Mouse (Mus musculus) adrenal gland, postnatal 4 days (tissue): ENCODE results near the gene C4b. TPM values are rescaled to one million over a fixed set of nuclear protein-coding genes. Genes with fewer than 3 reads are reported as not detected.
"Not testable (repeated sequence)": the region's sequence is repeated elsewhere in the genome, so short reads cannot be mapped to it uniquely, and the experiment has no call there.

ENCODE experiments used
- DNase-seq, 2 experiments: peaks; one replicate each; pipeline ENCODE4 v3.0.0; 2021 to 2022; ENCODE audit warnings: low spot score in 2 of 2, mixed read lengths in 2 of 2
- microRNA-seq: library from miRNA; unstranded; fragments of <30 nt; microRNA quantifications from one replicate; pipeline ENCODE4 v1.2.0, GENCODE M21; 2021
- total RNA-seq, 2 experiments: library from RNA; stranded (reverse); gene quantifications; 2 replicates each; pipeline ENCODE4 v1.2.3; 2021

C4b gene
- total RNA-seq, 2 experiments from 2014 or later: 105 to 151 TPM

DNA sequence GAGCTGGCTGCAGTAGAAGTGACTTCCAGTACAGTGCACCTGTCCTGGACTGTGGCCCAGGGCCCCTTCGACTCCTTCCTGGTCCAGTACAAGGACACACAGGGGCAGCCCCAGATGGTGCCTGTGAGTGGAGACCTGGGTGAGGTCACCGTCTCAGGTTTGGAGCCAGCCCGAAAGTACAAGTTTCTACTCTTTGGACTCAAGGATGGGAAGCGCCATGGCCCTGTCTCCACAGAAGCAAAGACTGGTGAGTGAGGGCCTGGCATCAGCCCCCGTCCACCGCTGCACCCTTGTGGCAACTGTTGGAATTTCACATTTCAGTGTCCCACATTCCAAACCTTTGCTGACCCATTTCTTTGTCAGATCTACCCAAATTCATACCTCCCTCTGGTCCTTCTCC is 30.7 kb downstream of the C4b start:
- peak; percentile 52 to 61 for DNase-seq

DNA sequence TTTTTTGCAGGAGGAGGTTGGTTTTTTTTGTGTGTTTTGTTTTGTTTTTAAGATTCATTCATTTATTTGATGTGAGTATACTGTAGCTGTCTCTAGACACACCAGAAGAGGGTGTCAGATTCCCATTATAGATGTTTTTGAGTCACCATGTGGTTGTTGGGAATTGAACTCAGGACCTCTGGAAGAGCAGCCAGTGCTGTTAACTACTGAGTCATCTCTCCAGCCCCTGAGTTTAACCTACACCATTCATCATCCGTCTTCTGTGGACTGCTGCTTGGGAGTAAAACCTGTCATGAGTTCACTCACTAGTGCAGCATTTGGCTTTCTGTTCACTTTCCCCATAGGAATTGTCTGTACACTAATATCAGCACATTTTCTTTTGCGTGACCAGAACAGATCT is 37.2 kb downstream of the C4b start:
- DNase-seq: not testable (repeated sequence)

DNA sequence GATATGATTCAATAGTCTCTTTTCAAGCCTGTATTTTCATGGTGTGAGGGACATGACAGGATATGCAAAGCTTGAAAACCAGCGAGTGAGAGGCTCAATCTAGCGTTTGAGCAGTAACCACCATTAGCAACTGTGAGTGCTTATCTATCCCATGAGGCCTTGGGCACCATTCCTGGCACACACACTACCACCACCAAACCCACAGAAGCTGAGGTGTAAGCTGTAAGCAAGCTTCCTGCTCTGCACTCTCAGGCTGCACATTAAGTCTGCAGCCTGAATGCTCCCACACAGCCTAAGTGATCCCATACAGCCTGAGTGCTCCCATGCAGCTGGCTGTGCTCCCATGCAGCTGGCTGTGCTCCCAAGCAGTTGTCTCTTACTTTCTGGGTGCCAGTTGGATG is 43.0 kb downstream of the C4b start:
- no peak for DNase-seq

DNA sequence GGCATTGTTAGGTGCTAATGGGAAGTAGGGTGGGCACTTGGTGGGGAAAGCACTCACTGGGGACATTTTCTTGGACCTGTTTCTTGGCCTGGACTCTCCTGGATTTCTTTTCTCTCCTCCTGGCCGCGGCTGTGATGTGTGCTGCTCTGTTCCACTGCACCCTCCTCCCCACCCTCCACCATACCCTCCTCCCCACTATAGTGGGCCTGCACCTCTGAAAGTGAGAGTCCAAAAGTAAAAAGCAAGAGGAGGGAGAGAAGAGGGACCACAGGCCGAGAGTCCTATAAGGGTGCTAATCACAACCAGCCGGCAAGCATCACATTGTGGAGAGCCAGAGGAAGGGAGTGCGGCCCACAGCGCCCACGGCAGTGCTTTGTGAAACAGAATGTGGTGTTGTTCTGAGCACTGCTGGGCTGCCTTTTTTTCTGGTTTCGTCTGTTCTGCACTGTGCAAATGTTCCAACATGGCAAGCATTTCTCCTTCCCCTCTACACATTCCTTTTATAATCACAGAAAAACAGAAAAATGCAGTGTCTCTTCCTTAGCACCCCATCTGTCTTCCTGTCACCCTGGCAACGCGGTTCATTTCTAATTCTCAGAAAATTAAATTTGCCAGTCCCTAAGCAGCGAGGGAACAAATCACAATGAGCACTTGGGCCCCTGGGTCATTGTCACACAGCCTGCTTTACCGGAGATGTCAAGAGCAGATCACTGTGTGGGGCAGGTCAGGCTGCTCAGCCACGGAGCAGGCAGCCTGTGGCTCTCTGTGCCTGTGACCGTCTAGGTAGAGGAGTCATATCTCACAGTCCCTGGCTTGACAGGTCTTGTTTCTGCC is 43.9 kb downstream of the C4b start:
- DNase-seq: no peak

DNA sequence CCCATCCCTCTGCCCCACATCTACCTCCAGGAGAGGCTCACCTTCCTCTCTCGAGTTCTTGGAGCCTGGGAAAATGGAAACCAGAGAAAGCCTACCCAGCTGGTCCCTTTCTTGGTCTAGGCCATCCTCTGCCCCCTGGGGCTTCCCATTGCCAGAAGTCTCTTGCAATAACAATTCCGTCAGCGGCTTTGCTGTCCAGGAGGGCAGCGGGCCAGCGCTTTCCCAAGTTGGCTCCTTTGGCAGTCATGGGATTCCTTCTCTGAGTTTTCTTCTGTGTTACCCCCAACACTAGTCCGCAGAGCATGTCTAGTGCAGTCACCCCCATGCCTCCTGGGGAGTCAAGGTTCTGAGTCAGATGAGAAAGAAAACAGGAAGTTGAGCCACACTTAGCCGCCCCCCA is 50.8 kb downstream of the C4b start:
- DNase-seq: no peak

DNA sequence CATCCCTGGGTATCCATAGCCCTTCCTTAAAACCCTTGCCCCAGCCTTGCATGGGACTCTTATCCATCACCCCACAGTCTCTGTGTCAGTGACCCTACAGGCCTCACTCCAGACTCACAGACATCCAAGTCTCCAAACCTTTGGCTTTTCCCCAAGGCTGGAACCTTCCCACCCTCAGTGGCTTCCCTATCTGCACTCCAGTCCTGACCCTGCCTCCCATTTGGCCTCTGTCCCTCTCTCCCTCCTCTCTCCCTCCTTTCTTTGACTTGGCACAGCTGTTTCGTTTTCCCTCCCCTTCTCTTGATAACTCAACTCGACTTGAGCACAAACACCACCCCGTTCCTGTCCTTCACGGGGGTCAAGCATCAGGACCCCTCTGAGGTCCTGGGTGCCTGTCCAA is 53.2 kb downstream of the C4b start:
- no peak for DNase-seq

DNA sequence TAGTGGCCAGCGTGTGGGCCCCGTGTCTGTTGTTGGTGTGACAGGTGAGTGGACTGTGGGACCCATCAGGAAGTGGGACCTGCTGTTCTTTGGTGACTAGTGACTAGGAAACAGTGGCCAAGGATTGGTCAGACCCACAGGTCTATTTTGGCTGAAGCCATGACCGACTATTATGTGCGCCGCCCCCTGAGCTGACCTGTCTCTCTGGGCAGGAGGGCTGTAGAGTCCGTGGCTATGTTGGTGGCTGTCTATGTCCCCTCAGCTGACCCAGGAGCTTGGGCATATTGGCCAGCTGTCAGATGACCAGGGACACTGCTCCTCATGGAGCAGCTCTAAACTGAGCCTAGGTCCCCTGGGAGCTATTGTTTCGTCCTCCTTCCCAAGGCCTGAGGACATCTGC is 54.8 kb downstream of the C4b start:
- DNase-seq: no peak

DNA sequence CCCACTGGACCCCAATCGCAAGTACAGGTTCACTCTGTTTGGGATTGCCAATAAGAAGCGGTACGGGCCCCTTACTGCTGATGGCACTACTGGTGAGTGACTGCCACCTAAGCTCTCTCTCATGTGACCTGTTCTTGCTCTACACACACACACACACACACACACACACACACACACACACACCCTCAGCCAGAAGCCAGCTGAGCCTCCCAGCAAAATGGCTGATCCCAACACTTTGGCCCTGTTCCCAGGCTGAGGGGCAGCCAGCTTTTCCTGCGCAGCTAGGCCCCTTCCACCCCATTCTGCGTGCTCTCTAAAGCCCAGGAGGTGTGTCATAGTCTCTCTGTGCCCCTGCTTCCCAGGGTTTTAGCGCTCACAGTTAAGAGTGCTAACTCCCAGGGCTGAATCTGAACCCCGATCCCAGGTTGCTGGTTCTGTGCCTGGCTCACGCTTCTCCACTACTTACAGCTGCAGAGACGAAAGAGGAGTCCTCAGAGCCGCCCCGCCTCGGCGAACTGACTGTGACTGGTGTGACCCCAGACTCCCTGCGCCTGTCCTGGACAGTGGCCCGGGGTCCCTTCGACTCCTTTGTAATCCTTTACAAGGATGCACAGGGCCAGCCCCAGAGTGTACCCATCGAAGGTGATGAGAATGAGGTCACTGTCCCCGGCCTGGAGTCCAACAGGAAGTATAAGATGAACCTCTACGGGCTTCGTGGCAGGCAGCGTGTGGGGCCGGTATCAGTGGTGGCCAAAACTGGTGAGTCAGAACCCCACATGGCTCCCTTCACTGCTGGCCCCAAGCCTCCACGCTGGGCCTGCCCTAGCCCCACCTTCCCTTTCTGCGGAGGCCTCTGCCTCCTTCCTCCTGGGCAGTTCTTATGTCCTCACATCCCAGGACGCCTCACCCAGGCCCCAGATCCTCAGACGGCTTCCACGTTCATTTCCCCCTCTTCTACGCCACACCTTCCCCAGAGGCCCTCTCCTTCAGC is 58.3 kb downstream of the C4b start:
- DNase-seq: no peak

DNA sequence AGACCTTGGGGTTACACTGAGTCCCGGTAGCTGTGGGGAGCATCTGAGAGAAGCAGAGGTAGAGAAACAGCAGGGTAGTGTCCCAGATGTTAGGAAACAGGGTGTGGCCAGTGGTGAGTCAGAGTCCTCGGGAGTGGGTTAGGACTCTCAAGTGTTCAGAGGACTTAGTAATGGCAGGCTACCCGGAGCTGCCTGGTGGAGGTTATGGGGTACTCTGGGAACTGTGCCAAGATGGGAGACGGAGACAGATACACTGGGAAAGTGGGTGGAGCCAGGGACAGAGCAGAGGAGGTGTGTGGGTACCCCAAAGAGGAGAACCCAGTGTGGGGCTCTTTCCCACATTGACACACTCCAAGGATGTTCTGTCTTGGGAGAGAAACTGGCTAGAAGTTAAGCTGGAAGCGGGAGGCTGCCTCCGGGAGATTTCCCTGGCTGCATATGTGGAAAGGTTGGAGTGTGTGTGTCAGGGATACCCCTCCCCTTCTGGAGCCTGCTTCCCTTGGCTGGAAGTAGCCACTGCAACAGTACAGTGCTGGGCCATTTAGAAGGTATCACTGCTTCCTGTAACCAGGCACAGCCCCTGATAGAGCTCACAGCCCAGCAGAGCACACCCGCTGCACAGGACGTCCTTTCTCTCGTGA is 59.3 kb downstream of the C4b start:
- DNase-seq: no peak

DNA sequence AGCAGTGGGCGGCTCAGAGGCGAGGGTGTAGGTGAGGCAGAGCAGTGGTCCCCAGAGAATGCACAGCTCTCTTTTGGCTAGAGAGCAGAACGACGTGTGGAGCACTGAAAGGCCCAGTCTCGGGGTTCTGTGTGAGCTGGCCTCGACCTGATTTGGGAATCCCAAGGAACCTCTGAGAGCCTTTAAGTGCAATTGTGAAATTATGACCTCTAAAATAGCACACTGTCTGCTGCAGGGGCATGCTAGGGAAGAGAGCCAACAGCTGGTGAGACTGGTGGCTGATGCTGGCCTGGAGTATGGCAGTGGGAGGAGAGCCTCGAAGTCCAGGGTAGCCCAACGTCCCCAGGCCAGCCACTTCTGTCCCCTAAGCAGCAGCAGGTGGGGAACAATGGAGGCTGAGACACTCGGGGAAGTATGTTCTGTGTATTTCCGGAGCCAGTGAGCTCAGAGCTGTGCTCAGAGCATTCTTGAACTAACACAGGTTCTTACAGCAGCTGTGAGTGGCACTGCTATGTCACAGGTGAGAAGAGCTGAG is 59.9 kb downstream of the C4b start:
- DNase-seq: no peak

DNA sequence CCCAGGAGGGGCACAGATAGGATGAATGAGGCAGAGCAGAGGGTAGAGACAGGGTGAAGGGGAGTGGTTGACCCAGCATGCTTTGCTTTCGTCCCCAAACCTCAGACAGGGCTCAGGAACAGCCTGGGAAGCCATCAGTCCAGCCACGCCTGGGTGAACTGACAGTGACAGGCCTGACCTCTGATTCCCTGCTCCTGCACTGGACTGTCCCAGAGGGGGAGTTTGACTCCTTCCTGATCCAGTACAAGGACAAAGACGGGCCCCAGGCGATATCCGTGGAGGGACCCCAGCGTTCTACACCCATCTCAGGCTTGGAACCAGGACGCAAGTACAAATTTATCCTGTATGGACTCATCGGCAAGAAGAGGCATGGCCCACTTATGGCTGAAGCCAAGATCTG is 60.5 kb downstream of the C4b start:
- DNase-seq: no peak

DNA sequence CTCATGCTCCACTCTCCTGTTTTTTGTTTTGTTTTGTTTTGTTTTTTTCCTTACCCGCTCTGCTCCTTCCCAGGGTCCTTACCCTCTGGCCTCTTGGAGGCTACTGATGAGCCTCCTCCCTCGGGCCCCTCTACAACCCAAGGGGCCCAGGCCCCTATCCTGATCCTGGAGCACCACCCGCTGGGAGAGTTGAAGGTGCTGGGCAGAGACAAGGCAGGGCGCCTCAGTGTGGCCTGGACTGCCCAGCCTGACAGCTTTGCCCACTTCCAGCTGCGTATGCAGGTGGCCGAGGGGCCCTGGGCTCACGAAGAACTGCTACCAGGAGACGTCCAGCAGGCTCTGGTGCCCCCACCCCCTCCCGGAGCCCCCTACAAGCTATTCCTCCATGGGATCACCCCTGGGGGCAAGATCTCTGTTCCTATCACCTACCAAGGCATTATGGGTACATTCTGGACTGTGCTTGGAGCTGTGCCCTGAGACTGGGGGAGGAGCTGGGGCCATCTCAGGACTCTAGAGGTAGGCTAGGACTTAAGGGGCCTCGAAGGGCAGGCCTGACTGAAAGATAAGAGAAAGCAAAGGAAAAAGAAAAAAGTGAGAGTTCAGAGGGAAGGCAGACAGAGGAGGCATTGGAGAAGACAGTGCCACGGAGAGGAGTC is 61.7 kb downstream of the C4b start:
- no peak for DNase-seq

DNA sequence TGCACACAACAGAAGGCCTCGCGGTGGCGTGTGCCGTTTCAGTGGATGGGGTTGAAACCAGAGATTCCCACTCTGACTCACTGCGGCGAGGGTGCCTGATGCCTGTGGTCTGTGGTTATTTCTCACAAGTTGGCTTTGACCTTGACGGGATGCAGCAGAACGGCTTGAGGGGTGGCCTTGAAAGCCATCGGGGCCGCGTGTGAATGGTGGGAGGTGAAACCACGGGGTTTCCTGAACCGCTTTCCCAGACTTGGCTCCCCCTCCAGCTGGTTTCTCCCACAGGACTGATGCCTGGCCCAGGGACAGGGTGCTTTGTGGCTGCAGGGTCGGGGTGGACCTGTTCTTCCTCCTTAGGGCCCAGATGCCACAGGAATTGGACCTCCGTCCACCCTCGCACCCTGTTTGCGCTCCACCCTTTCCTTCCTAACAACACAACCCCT is 62.5 kb downstream of the C4b start:
- no peak for DNase-seq

DNA sequence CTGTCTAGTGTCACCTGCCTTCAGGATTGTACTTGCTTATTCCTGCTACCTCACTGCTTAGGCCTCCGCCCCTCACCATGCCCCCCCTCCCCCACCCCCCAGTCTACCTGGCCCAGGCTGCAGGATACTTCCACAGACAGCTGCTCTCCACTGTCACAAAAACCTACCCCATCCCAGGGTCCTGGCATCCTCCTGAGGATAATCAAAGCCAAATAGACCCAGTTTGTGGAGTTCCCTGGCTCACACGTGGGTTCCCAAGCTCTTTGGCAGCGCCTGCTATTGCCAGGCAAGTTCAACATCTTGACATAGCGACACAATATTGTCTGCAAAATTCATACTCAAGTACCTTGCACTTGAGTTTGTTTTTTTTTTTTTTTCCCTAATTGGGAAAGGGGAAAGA is 63.1 kb downstream of the C4b start:
- DNase-seq: no peak

DNA sequence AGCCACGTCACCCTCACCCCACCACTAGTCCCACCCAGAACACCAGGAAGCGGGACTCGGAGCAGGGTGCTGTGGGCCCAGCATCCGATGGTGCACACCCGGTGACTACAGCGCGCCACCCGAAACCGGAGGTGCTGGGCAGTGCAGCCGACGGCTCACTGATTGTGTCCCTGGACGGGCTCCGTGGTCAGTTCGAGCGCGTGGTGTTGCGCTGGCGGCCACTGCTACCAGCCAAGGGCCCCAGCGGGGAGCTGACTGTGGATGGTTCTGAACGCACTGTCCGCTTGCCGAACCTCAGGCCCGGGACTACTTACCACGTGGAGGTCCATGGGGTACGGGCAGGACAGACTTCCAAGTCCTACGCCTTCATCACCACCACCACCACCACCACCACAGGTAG is 63.5 kb downstream of the C4b start:
- no peak for DNase-seq

Small RNA genes within 50 kb of the gene (microRNA-seq; reads per million reads assigned to microRNA genes)
- not detected for gene Gm27471

Other genes with a start within 250 kb of the C4b start
- gene Btnl6, start 226.5 kb downstream of the C4b start, total RNA-seq: not detected
- gene Notch4, start 179.6 kb downstream of the C4b start, total RNA-seq: 10 to 100 TPM; 36.1 to 37.1 TPM
- gene Gpsm3, start 154.1 kb downstream of the C4b start, total RNA-seq: 10 to 100 TPM in 1 of 2 experiments, 1 to 10 TPM in 1; 8.1 to 11.9 TPM
- 10 to 100 TPM; 61.7 to 63.6 TPM for gene Pbx2, start 152.6 kb downstream of the C4b start, total RNA-seq
- gene Ager, start 146.0 kb downstream of the C4b start, total RNA-seq: 1 to 10 TPM; 9.0 to 9.2 TPM
- gene Rnf5, start 140.2 kb downstream of the C4b start, total RNA-seq: 10 to 100 TPM; 66.5 to 74.2 TPM
- 10 to 100 TPM; 73.4 to 77.7 TPM for gene Agpat1, start 139.6 kb downstream of the C4b start, total RNA-seq
- 10 to 100 TPM; 10.8 to 14.2 TPM for gene Egfl8, start 127.9 kb downstream of the C4b start, total RNA-seq
- 10 to 100 TPM; 52.6 to 62.3 TPM for gene Ppt2, start 115.4 kb downstream of the C4b start, total RNA-seq
- 10 to 100 TPM; 10.7 to 11.5 TPM for gene Prrt1, start 114.3 kb downstream of the C4b start, total RNA-seq
- 10 to 100 TPM; 13.2 to 16.3 TPM for gene Fkbpl, start 99.1 kb downstream of the C4b start, total RNA-seq
- gene Atf6b, start 96.7 kb downstream of the C4b start, total RNA-seq: 10 to 100 TPM; 48.1 to 52.3 TPM
- 10 to 100 TPM; 29.4 to 33.0 TPM for gene Tnxb, start 73.3 kb downstream of the C4b start, total RNA-seq
- gene Cyp21a1, start 60.7 kb upstream of the C4b start, total RNA-seq: 1,000 to 10,000 TPM; 3,967 to 4,457 TPM
- gene Stk19, start 93.1 kb upstream of the C4b start, total RNA-seq: 10 to 100 TPM; 49.1 to 49.5 TPM
- 10 to 100 TPM; 72.5 to 73.2 TPM for gene Dxo, start 93.1 kb upstream of the C4b start, total RNA-seq
- 10 to 100 TPM; 70.9 to 80.2 TPM for gene Skiv2l, start 106.3 kb upstream of the C4b start, total RNA-seq
- 10 to 100 TPM; 58.2 to 60.6 TPM for gene Nelfe, start 106.5 kb upstream of the C4b start, total RNA-seq
- 100 to 1,000 TPM in 1 of 2 experiments, 10 to 100 TPM in 1; 18.7 to 137 TPM for gene Cfb, start 118.6 kb upstream of the C4b start, total RNA-seq
- gene Zbtb12, start 135.6 kb upstream of the C4b start, total RNA-seq: 10 to 100 TPM; 23.6 to 26.2 TPM
- not detected for gene Gm20547, start 138.2 kb upstream of the C4b start, total RNA-seq
- gene C2, start 154.4 kb upstream of the C4b start, total RNA-seq: 10 to 100 TPM; 39.5 to 50.3 TPM
- 100 to 1,000 TPM; 214 to 215 TPM for gene Ehmt2, start 154.6 kb upstream of the C4b start, total RNA-seq
- 1 to 10 TPM in 1 of 2 experiments, under 1 TPM in 1; 0.93 to 3.8 TPM for gene Slc44a4, start 170.6 kb upstream of the C4b start, total RNA-seq
- 10 to 100 TPM; 22.0 to 25.2 TPM for gene Neu1, start 187.4 kb upstream of the C4b start, total RNA-seq
- 10 to 100 TPM; 26.9 to 33.2 TPM for gene Hspa1b, start 215.4 kb upstream of the C4b start, total RNA-seq
- gene Gm20481, start 226.0 kb upstream of the C4b start, total RNA-seq: not detected
- 10 to 100 TPM; 12.6 to 14.5 TPM for gene Hspa1a, start 228.3 kb upstream of the C4b start, total RNA-seq
- 1 to 10 TPM in 1 of 2 experiments, under 1 TPM in 1; 0.39 to 1.3 TPM for gene Hspa1l, start 228.8 kb upstream of the C4b start, total RNA-seq
- 10 to 100 TPM; 50.5 to 54.8 TPM for gene Lsm2, start 238.0 kb upstream of the C4b start, total RNA-seq